Mouse (Mus musculus): ENCODE results near the gene Cachd1.

DNA sequence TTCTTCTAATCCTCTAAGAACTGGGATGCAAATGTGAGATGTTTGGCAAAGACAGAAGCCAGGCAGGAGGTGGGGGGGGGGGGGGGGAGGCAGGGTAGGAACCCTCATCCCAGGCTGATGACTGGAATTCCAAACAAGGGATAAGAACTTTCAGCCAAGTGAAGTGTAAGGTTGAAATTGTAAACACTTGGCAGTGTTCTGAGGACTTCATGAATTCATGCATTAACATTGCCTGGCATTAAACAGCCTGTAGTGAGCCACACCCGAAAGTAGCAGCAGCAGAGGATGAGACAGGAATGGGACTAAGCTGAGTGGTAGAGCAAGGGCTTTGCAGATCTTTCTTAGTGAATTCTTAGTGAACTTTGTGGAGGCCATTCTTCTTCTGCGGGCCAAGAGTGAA lies 250.5 kb downstream of the Cachd1 start:
- TF ChIP-seq POLR2A (IDR thresholded peaks at IDR 0.05; ENCODE audit: borderline replicate concordance, extremely low read depth, low read depth, low read length) (no peak), CTCF (IDR thresholded peaks at IDR 0.05; ENCODE audit: insufficient read depth, low read length) (no peak)

Data from lung, adult 2 months (tissue).